Mouse (Mus musculus): ENCODE measurements around the gene Gpr87. TPM values are rescaled to one million over a fixed set of nuclear protein-coding genes. Genes with fewer than 3 reads are reported as not detected.

The Gpr87 gene
- total RNA-seq, 1 experiment from 2014 or later, result 0.14 TPM

- ATAC-seq (replicated peaks; ENCODE audit: low read depth, poor library complexity, severe bottlenecking), result no peak
Measured at GRCm38 (mm10) chr3:59194099-59194498, 805 bp downstream of the Gpr87 start.

- ATAC-seq (replicated peaks; ENCODE audit: low read depth, poor library complexity, severe bottlenecking), result no peak
Measured at GRCm38 (mm10) chr3:59191674-59192073, 3.2 kb downstream of the Gpr87 start.

- ATAC-seq (replicated peaks; ENCODE audit: low read depth, poor library complexity, severe bottlenecking), result no peak
Measured at GRCm38 (mm10) chr3:59187336-59187735, 7.6 kb downstream of the Gpr87 start.

- ATAC-seq (replicated peaks; ENCODE audit: low read depth, poor library complexity, severe bottlenecking), result no peak
Measured at GRCm38 (mm10) chr3:59185662-59186061, 9.2 kb downstream of the Gpr87 start.

- no peak for ATAC-seq (replicated peaks; ENCODE audit: low read depth, poor library complexity, severe bottlenecking)
Measured at GRCm38 (mm10) chr3:59182129-59182528, 12.8 kb downstream of the Gpr87 start.

GRCm38 (mm10) chr3:59181134-59181533 lies 13.8 kb downstream of the Gpr87 start:
- no peak for ATAC-seq (replicated peaks; ENCODE audit: low read depth, poor library complexity, severe bottlenecking)

GRCm38 (mm10) chr3:59176871-59177270 lies 18.0 kb downstream of the Gpr87 start:
- ATAC-seq (replicated peaks; ENCODE audit: low read depth, poor library complexity, severe bottlenecking), result no peak

GRCm38 (mm10) chr3:59175234-59175633 lies 19.7 kb downstream of the Gpr87 start:
- peak; percentile 70 for ATAC-seq (replicated peaks; ENCODE audit: low read depth, poor library complexity, severe bottlenecking)

- no peak for ATAC-seq (replicated peaks; ENCODE audit: low read depth, poor library complexity, severe bottlenecking)
Measured at GRCm38 (mm10) chr3:59174426-59175154, 20.3 kb downstream of the Gpr87 start.

GRCm38 (mm10) chr3:59169921-59170627 lies 24.8 kb downstream of the Gpr87 start:
- ATAC-seq (replicated peaks; ENCODE audit: low read depth, poor library complexity, severe bottlenecking), result peak; percentile 75

- no peak for ATAC-seq (replicated peaks; ENCODE audit: low read depth, poor library complexity, severe bottlenecking)
Measured at GRCm38 (mm10) chr3:59169215-59169614, 25.7 kb downstream of the Gpr87 start.

- peak; percentile 70 for ATAC-seq (replicated peaks; ENCODE audit: low read depth, poor library complexity, severe bottlenecking)
Measured at GRCm38 (mm10) chr3:59168476-59168875, 26.4 kb downstream of the Gpr87 start.

GRCm38 (mm10) chr3:59167417-59168054 lies 27.4 kb downstream of the Gpr87 start:
- ATAC-seq (replicated peaks; ENCODE audit: low read depth, poor library complexity, severe bottlenecking), result no peak

- ATAC-seq (replicated peaks; ENCODE audit: low read depth, poor library complexity, severe bottlenecking), result no peak
Measured at GRCm38 (mm10) chr3:59160465-59160864, 34.4 kb downstream of the Gpr87 start.

- ATAC-seq (replicated peaks; ENCODE audit: low read depth, poor library complexity, severe bottlenecking), result peak; percentile 47
Measured at GRCm38 (mm10) chr3:59157048-59157447, 37.9 kb downstream of the Gpr87 start.

GRCm38 (mm10) chr3:59155404-59155803 lies 39.5 kb downstream of the Gpr87 start:
- no peak for ATAC-seq (replicated peaks; ENCODE audit: low read depth, poor library complexity, severe bottlenecking)

- peak; percentile 48 for ATAC-seq (replicated peaks; ENCODE audit: low read depth, poor library complexity, severe bottlenecking)
Measured at GRCm38 (mm10) chr3:59154888-59155287, 40.0 kb downstream of the Gpr87 start.

- peak; percentile 77 for ATAC-seq (replicated peaks; ENCODE audit: low read depth, poor library complexity, severe bottlenecking)
Measured at GRCm38 (mm10) chr3:59153424-59153823, 41.5 kb downstream of the Gpr87 start, which contains the start of gene P2ry14. P2ry14 (minus strand) TSS chr3:59153618.

- no peak for ATAC-seq (replicated peaks; ENCODE audit: low read depth, poor library complexity, severe bottlenecking)
Measured at GRCm38 (mm10) chr3:59150624-59151023, 44.3 kb downstream of the Gpr87 start.

- no peak for ATAC-seq (replicated peaks; ENCODE audit: low read depth, poor library complexity, severe bottlenecking)
Measured at GRCm38 (mm10) chr3:59149646-59150045, 45.3 kb downstream of the Gpr87 start.

GRCm38 (mm10) chr3:59145194-59145593 lies 49.7 kb downstream of the Gpr87 start:
- ATAC-seq (replicated peaks; ENCODE audit: low read depth, poor library complexity, severe bottlenecking), result no peak

All from common myeloid progenitor, adult 5-6 weeks (primary cell).